Comparison of ENCODE assay signal across 10 mouse cellular contexts in the genomic region with DNA sequence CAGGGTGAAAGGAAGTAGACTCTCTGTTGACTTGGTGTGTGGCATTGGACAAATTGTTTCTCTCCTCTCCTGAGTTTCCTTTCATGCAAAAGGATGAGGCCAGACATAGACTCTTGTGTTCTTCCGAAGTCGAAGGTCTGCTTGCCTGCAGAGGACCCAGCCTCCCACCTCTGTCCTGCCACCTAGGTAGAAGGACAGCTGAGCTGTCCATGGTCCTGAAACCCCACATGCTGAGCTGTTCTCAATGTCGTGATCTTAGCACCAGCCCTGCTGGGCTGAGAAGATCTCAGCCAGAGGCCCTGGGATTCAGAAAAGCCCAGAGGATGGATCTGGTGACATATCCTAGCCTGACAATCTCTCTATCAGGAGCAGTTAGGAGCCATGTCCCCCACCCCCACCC. TPM values are rescaled to one million over a fixed set of nuclear protein-coding genes. Genes with fewer than 3 reads are reported as not detected.
DNase-seq lines count a peak whose midpoint lies in the region; ATAC-seq and TF ChIP-seq lines count a peak whose summit lies in the region.
"Had no signal": no experiment of that assay in that cellular context is flagged by ENCODE, and none has a peak within 500 bp of the region (broad histone marks: within the 10 kb centered on the region; RNA-seq: fewer than 3 reads in every experiment).

No protein-coding gene starts in this region.

- H3ac ChIP-seq in myocyte (ENCODE audit: control insufficient read depth, insufficient read length), result no peak overlapping the region

- intact Hi-C loops in heart, postnatal 14 days (cut with DNase I), result no loop called here

- no peak overlapping the region for H3K4me3 ChIP-seq in heart, embryonic 11.5 days (ENCODE audit: low read depth, low read length)
- H3K4me3 ChIP-seq in G1E (ENCODE audit: low read depth, low read length) (no peak overlapping the region), myocyte (no peak overlapping the region)
- no peak overlapping the region for H3K4me3 ChIP-seq in forebrain, embryonic 13.5 days

- H3K36me3 ChIP-seq in heart, embryonic 11.5 days (ENCODE audit: control insufficient read depth, insufficient read depth, low read length), result no peaks in the 10 kb centered on the region
- H3K36me3 ChIP-seq in G1E (replicated peaks) (no peaks in the 10 kb centered on the region), myocyte (ENCODE audit: control insufficient read depth, insufficient read depth) (no peaks in the 10 kb centered on the region)
- no peaks in the 10 kb centered on the region for H3K36me3 ChIP-seq in forebrain, embryonic 13.5 days (ENCODE audit: poor library complexity, severe bottlenecking)

- no peaks in the 10 kb centered on the region for H3K4me1 ChIP-seq in heart, embryonic 11.5 days (ENCODE audit: control insufficient read depth, insufficient read depth, low read length)
- no peaks in the 10 kb centered on the region for H3K4me1 ChIP-seq in G1E (ENCODE audit: insufficient read depth, low read depth, low read length)
- no peaks in the 10 kb centered on the region for H3K4me1 ChIP-seq in forebrain, embryonic 13.5 days

- no peak for TF ChIP-seq POLR2A in myocyte (IDR thresholded peaks at IDR 0.05; ENCODE audit: insufficient read length, low read depth)

- peaks cover 44% of the 10 kb centered on the region for H3K27me3 ChIP-seq in heart, embryonic 11.5 days (ENCODE audit: control insufficient read depth, insufficient read depth, low read length)
- H3K27me3 ChIP-seq in G1E (ENCODE audit: insufficient read depth, low read length) (peaks cover 3% of the 10 kb centered on the region; the same call in 1 of the 2 replicates), myocyte (ENCODE audit: control insufficient read depth, insufficient read depth, insufficient read length) (peaks cover 38% of the 10 kb centered on the region)
- H3K27me3 ChIP-seq in forebrain, embryonic 13.5 days, result peaks cover 69% of the 10 kb centered on the region

- WGBS in heart, embryonic 11.5 days (ENCODE audit: insufficient replicate concordance), result 4% methylated on average over 3 of the region's 3 CpGs
- WGBS in forebrain, embryonic 13.5 days, result 6% methylated on average over 3 of the region's 3 CpGs

- no peak overlapping the region for H3K4me2 ChIP-seq in heart, embryonic 11.5 days
- H3K4me2 ChIP-seq in myocyte (ENCODE audit: low read depth), result no peak overlapping the region
- H3K4me2 ChIP-seq in forebrain, embryonic 13.5 days, result no peak overlapping the region

- no peak for ATAC-seq in heart, embryonic 11.5 days (replicated peaks; ENCODE audit: insufficient number of reproducible peaks, low FRiP score, low TSS enrichment)
- ATAC-seq in G1E (ENCODE audit: extremely low read depth, insufficient number of reproducible peaks, low FRiP score, poor library complexity, severe bottlenecking), result no peak
- peak; percentile 51 to 53; a peak in 2 of 4 replicates for ATAC-seq in hematopoietic stem cell, adult 5-6 weeks (replicated peaks in 1 of 2; ENCODE audit: insufficient read depth in 1 of 2, low FRiP score in 2 of 2, low TSS enrichment in 1 of 2, low read depth in 1 of 2, poor library complexity in 2 of 2, severe bottlenecking in 2 of 2)
- ATAC-seq in megakaryocyte, adult 5-6 weeks (ENCODE audit: poor library complexity, severe bottlenecking), result no peak
- ATAC-seq in forebrain, embryonic 13.5 days, result no peak

- no peak overlapping the region for H3K9ac ChIP-seq in heart, embryonic 11.5 days (ENCODE audit: low read depth, low read length)
- H3K9ac ChIP-seq in forebrain, embryonic 13.5 days, result no peak overlapping the region

- TF ChIP-seq CTCF in G1E (IDR thresholded peaks at IDR 0.05; ENCODE audit: low read depth, low read length), result no peak

- no peaks in the 10 kb centered on the region for H3K9me3 ChIP-seq in heart, embryonic 11.5 days (replicated peaks; ENCODE audit: control insufficient read depth, low read length)
- H3K9me3 ChIP-seq in G1E (replicated peaks), result no peaks in the 10 kb centered on the region
- H3K9me3 ChIP-seq in forebrain, embryonic 13.5 days (replicated peaks), result no peaks in the 10 kb centered on the region

- no peak overlapping the region for H3K27ac ChIP-seq in heart, embryonic 11.5 days (ENCODE audit: low read depth, low read length)
- no peak overlapping the region for H3K27ac ChIP-seq in forebrain, embryonic 13.5 days

- no peaks in the 10 kb centered on the region for H3K79me2 ChIP-seq in myocyte (ENCODE audit: control insufficient read depth, insufficient read depth)

- DNase-seq in heart, postnatal 14 days, result peak; percentile 58 to 72
- DNase-seq in G1E (ENCODE audit: low spot score), result peak; percentile 45
- no peak for DNase-seq in gastrocnemius, adult 18-20 months (ENCODE audit: low spot score)

TF ChIP-seq in myocyte, 11 proteins besides CTCF, POLR2A, EP300 and RAD21:
- TF ChIP-seq REST (IDR thresholded peaks at IDR 0.05; ENCODE audit: insufficient read depth, insufficient read length) (peak; percentile 95), MYOG (IDR thresholded peaks at IDR 0.05; ENCODE audit: control insufficient read depth in 1 of 3, insufficient read depth in 1 of 3, insufficient read length in 2 of 3, low read depth in 2 of 3) (no peak)
TF ChIP-seq in myocyte: peak in this region for 1.

RNA-seq across cellular contexts. Expression of a gene that starts 7.2 kb away (rescaled TPM):
- total RNA-seq in heart, postnatal 14 days (2021), result not detected
- 0.16 and 0.23 TPM in 2 replicates for polyA plus RNA-seq in heart, embryonic 11.5 days (2014; fragmentation: Nextera tagmentation; extraction: Ambion mirVana)
- total RNA-seq in G1E (2014; fragmentation: Nextera tagmentation) (not detected in 2 replicates), G1E (2017) (not detected in 2 replicates)
- polyA plus RNA-seq in G1E (2012) (not detected in 2 replicates), myocyte (2012; fragmentation: generic; extraction: Trizol) (0.04 TPM)
- not detected in 2 replicates for total RNA-seq in hematopoietic stem cell, adult 5-6 weeks (2017)
- not detected in 2 replicates for total RNA-seq in megakaryocyte, adult 5-6 weeks (2015)
- total RNA-seq in megakaryocyte, adult 5-6 weeks (2017), result not detected in 2 replicates
- 1.6 and 2.7 TPM in 2 replicates for polyA plus RNA-seq in forebrain, embryonic 13.5 days (2015; fragmentation: Nextera tagmentation; extraction: Ambion mirVana)
- not detected for total RNA-seq in gastrocnemius, adult 18-20 months (2021)
- total RNA-seq: neutrophil, adult 5-6 weeks had no signal
- polyA plus RNA-seq: heart, embryonic 14.5 days had no signal

RNA-seq across cellular contexts. Expression of a gene that starts 17.8 kb away (rescaled TPM):
- not detected for total RNA-seq in heart, postnatal 14 days (2021)
- not detected in 2 replicates for polyA plus RNA-seq in heart, embryonic 11.5 days (2014; fragmentation: Nextera tagmentation; extraction: Ambion mirVana)
- not detected in 2 replicates for total RNA-seq in G1E (2014; fragmentation: Nextera tagmentation)
- total RNA-seq in G1E (2017), result not detected in 2 replicates
- not detected in 2 replicates for polyA plus RNA-seq in G1E (2012)
- not detected in 2 replicates for total RNA-seq in hematopoietic stem cell, adult 5-6 weeks (2017)
- polyA plus RNA-seq in myocyte (2012; fragmentation: generic; extraction: Trizol), result not detected
- total RNA-seq in megakaryocyte, adult 5-6 weeks (2015), result not detected in 2 replicates
- not detected in 2 replicates for total RNA-seq in megakaryocyte, adult 5-6 weeks (2017)
- polyA plus RNA-seq in forebrain, embryonic 13.5 days (2015; fragmentation: Nextera tagmentation; extraction: Ambion mirVana), result not detected in 2 replicates
- not detected for total RNA-seq in gastrocnemius, adult 18-20 months (2021)
- total RNA-seq: neutrophil, adult 5-6 weeks had no signal
- polyA plus RNA-seq: heart, embryonic 14.5 days had no signal

RNA-seq across cellular contexts. Expression of a gene that starts 35.6 kb away (rescaled TPM):
- total RNA-seq in heart, postnatal 14 days (2021), result not detected
- polyA plus RNA-seq in heart, embryonic 11.5 days (2014; fragmentation: Nextera tagmentation; extraction: Ambion mirVana), result not detected in 2 replicates
- total RNA-seq in G1E (2014; fragmentation: Nextera tagmentation), result not detected in 2 replicates
- 0.06 and 0.16 TPM in 2 replicates for total RNA-seq in G1E (2017)
- not detected in 2 replicates for polyA plus RNA-seq in G1E (2012)
- total RNA-seq in hematopoietic stem cell, adult 5-6 weeks (2017), result not detected in 2 replicates
- polyA plus RNA-seq in myocyte (2012; fragmentation: generic; extraction: Trizol), result not detected
- total RNA-seq in megakaryocyte, adult 5-6 weeks (2015), result not detected in 2 replicates
- not detected in 2 replicates for total RNA-seq in megakaryocyte, adult 5-6 weeks (2017)
- polyA plus RNA-seq in forebrain, embryonic 13.5 days (2015; fragmentation: Nextera tagmentation; extraction: Ambion mirVana), result not detected in 2 replicates
- total RNA-seq in gastrocnemius, adult 18-20 months (2021), result not detected
- total RNA-seq: neutrophil, adult 5-6 weeks had no signal
- polyA plus RNA-seq: heart, embryonic 14.5 days had no signal

RNA-seq across cellular contexts. Expression of a gene that starts 41.2 kb away (rescaled TPM):
- total RNA-seq in heart, postnatal 14 days (2021), result 10 to 100 TPM; 41.2 to 43.1 TPM
- polyA plus RNA-seq in heart, embryonic 11.5 days (2014; fragmentation: Nextera tagmentation; extraction: Ambion mirVana), result 61.6 and 79.2 TPM in 2 replicates
- 65.5 and 69.2 TPM in 2 replicates for total RNA-seq in G1E (2014; fragmentation: Nextera tagmentation)
- 72.1 and 73.1 TPM in 2 replicates for total RNA-seq in G1E (2017)
- 6.5 and 16.0 TPM in 2 replicates for polyA plus RNA-seq in G1E (2012)
- 44.7 and 55.5 TPM in 2 replicates for total RNA-seq in hematopoietic stem cell, adult 5-6 weeks (2017)
- polyA plus RNA-seq in myocyte (2012; fragmentation: generic; extraction: Trizol), result 73.9 TPM
- 45.8 and 46.8 TPM in 2 replicates for total RNA-seq in megakaryocyte, adult 5-6 weeks (2015)
- total RNA-seq in megakaryocyte, adult 5-6 weeks (2017), result 45.5 and 51.8 TPM in 2 replicates
- 90.9 and 99.5 TPM in 2 replicates for polyA plus RNA-seq in forebrain, embryonic 13.5 days (2015; fragmentation: Nextera tagmentation; extraction: Ambion mirVana)
- total RNA-seq in gastrocnemius, adult 18-20 months (2021), result 10 to 100 TPM; 39.2 to 42.6 TPM

Comparison
In these comparisons a context has a peak if more than half of its experiments do, and no peak if none do; other contexts are left out.
1. ATAC-seq: peak in hematopoietic stem cell, adult 5-6 weeks (2 of 2); none in heart, embryonic 11.5 days (single experiment), G1E (single experiment), megakaryocyte, adult 5-6 weeks (single experiment) and forebrain, embryonic 13.5 days (single experiment).